Mouse (Mus musculus) bone marrow macrophage, adult 2 months (primary cell): ENCODE measurements around the gene Olfr1443. TPM values are rescaled to one million over a fixed set of nuclear protein-coding genes. Genes with fewer than 3 reads are reported as not detected.
A peak's percentile ranks its signal among the peaks of the same experiment; 100 is the strongest.

Experiments used
- H3K27ac ChIP-seq: 2 replicates; pipeline ENCODE4 v1.5.1; 2012; ENCODE audit warnings: low read depth, low read length; ENCODE audit not compliant: insufficient read depth
- H3K4me1 ChIP-seq: 2 replicates; pipeline ENCODE4 v1.6.1; 2012; ENCODE audit warnings: low read length; ENCODE audit not compliant: control insufficient read depth, insufficient read depth
- H3K4me3 ChIP-seq: 2 replicates; pipeline ENCODE4 v1.5.1; 2012; ENCODE audit warnings: mild to moderate bottlenecking, low read length, moderate library complexity; ENCODE audit not compliant: insufficient read depth
- CTCF ChIP-seq: IDR thresholded peaks from 2 replicates; pipeline ENCODE4 v1.5.1; 2012; ENCODE audit warnings: low read depth, mild to moderate bottlenecking, low read length, moderate library complexity
- POLR2A ChIP-seq: IDR thresholded peaks from 2 replicates; pipeline ENCODE4 v1.6.1; 2012; ENCODE audit warnings: mild to moderate bottlenecking, low read depth, low read length, borderline replicate concordance
- polyA plus RNA-seq: library from polyadenylated mRNA; stranded (reverse); fragments of >200 nt; gene quantifications from 2 replicates; pipeline ENCODE4 v1.2.4, GENCODE M21; 2012; ENCODE audit not compliant: missing spikeins, insufficient read depth, insufficient read length

Gene Olfr1443
- polyA plus RNA-seq, 1 experiment: not detected

GRCm38 (mm10) chr19:12725851-12726250, 47.9 kb downstream of the Olfr1443 start:
- no peak overlapping the region for H3K27ac ChIP-seq
- TF ChIP-seq POLR2A (no peak), CTCF (no peak)
- no peak overlapping the region for H3K4me3 ChIP-seq
- peaks cover 5% of the 10 kb centered on the region for H3K4me1 ChIP-seq

- Histone ChIP-seq H3K4me3 (no peak overlapping the region), H3K4me1 (peaks cover 13% of the 10 kb centered on the region), H3K27ac (peak overlapping the region; percentile 91)
- no peak for TF ChIP-seq POLR2A
- TF ChIP-seq CTCF: no peak
These were observed 53.1 kb downstream of the Olfr1443 start for GRCm38 (mm10) chr19:12731036-12731435.

GRCm38 (mm10) chr19:12731950-12732349, 54.0 kb downstream of the Olfr1443 start:
- Histone ChIP-seq H3K4me1 (peaks cover 13% of the 10 kb centered on the region), H3K27ac (no peak overlapping the region), H3K4me3 (no peak overlapping the region)
- TF ChIP-seq CTCF (no peak), POLR2A (no peak)

Other genes starting within 250 kb of the Olfr1443 start
- 2,155 and 2,361 TPM in 2 replicates for gene Mpeg1, start 217.3 kb upstream of the Olfr1443 start, polyA plus RNA-seq
- gene Dtx4, start 176.7 kb upstream of the Olfr1443 start, polyA plus RNA-seq: 18.5 and 19.3 TPM in 2 replicates
- gene Fam111a, start 132.4 kb upstream of the Olfr1443 start, polyA plus RNA-seq: 101 and 108 TPM in 2 replicates
- gene Gm4952, start 78.1 kb upstream of the Olfr1443 start, polyA plus RNA-seq: not detected in 2 replicates
- gene Glyat, start 44.8 kb upstream of the Olfr1443 start, polyA plus RNA-seq: not detected in 2 replicates
- gene Olfr1442, start 7.7 kb upstream of the Olfr1443 start, polyA plus RNA-seq: not detected in 2 replicates
- gene Keg1, start 17.7 kb downstream of the Olfr1443 start, polyA plus RNA-seq: not detected in 2 replicates
- 1.3 and 2.0 TPM in 2 replicates for gene Cntf, start 87.5 kb downstream of the Olfr1443 start, polyA plus RNA-seq
- 66.9 and 74.5 TPM in 2 replicates for gene Zfp91, start 118.0 kb downstream of the Olfr1443 start, polyA plus RNA-seq
- 150 TPM in 2 replicates for gene Lpxn, start 118.1 kb downstream of the Olfr1443 start, polyA plus RNA-seq
- not detected in 2 replicates for gene Gm5244, start 168.6 kb downstream of the Olfr1443 start, polyA plus RNA-seq
- gene Olfr1444, start 179.2 kb downstream of the Olfr1443 start, polyA plus RNA-seq: 0.72 TPM in 1 of 2 replicates, not detected in the other
- not detected in 2 replicates for gene Olfr1445, start 205.7 kb downstream of the Olfr1443 start, polyA plus RNA-seq
- not detected in 2 replicates for gene Olfr1446, start 215.4 kb downstream of the Olfr1443 start, polyA plus RNA-seq
- not detected in 2 replicates for gene Olfr1447, start 225.6 kb downstream of the Olfr1443 start, polyA plus RNA-seq
- not detected in 2 replicates for gene Olfr1448, start 246.3 kb downstream of the Olfr1443 start, polyA plus RNA-seq